Mouse (Mus musculus): ENCODE data around the gene Timmdc1.

Timmdc1 gene

GRCm38 (mm10) chr16:38466089-38466488 lies 56.4 kb downstream of the Timmdc1 start:
- no peak for DNase-seq (ENCODE audit: low read depth, low spot score)

- no peak for DNase-seq (ENCODE audit: low read depth, low spot score)
These were observed 59.2 kb downstream of the Timmdc1 start for GRCm38 (mm10) chr16:38463305-38463704.

GRCm38 (mm10) chr16:38462161-38462560 lies 60.3 kb downstream of the Timmdc1 start:
- no peak for DNase-seq (ENCODE audit: low read depth, low spot score)

- no peak for DNase-seq (ENCODE audit: low read depth, low spot score)
These were observed 60.7 kb downstream of the Timmdc1 start for GRCm38 (mm10) chr16:38461749-38462148.

GRCm38 (mm10) chr16:38459990-38460389 lies 62.5 kb downstream of the Timmdc1 start:
- no peak for DNase-seq (ENCODE audit: low read depth, low spot score)

GRCm38 (mm10) chr16:38458600-38459280 lies 63.7 kb downstream of the Timmdc1 start:
- DNase-seq (ENCODE audit: low read depth, low spot score), result peak; percentile 71

- no peak for DNase-seq (ENCODE audit: low read depth, low spot score)
These were observed 65.5 kb downstream of the Timmdc1 start for GRCm38 (mm10) chr16:38456812-38457567.

GRCm38 (mm10) chr16:38455511-38456418 lies 66.7 kb downstream of the Timmdc1 start, which contains the start of gene Cd80:
TSS of gene Cd80 (plus strand) at chr16:38455561.
- DNase-seq (ENCODE audit: low read depth, low spot score), result no peak

- no peak for DNase-seq (ENCODE audit: low read depth, low spot score)
These were observed 67.8 kb downstream of the Timmdc1 start for GRCm38 (mm10) chr16:38454533-38455254.

GRCm38 (mm10) chr16:38453952-38454351 lies 68.5 kb downstream of the Timmdc1 start:
- no peak for DNase-seq (ENCODE audit: low read depth, low spot score)

- DNase-seq (ENCODE audit: low read depth, low spot score), result no peak
These were observed 69.3 kb downstream of the Timmdc1 start for GRCm38 (mm10) chr16:38453203-38453553.

- DNase-seq (ENCODE audit: low read depth, low spot score), result peak; percentile 46
These were observed 69.8 kb downstream of the Timmdc1 start, which contains the start of gene Adprh for GRCm38 (mm10) chr16:38452442-38453202. TSS of gene Adprh (minus strand) at chr16:38452703.

- DNase-seq (ENCODE audit: low read depth, low spot score), result no peak
These were observed 70.8 kb downstream of the Timmdc1 start for GRCm38 (mm10) chr16:38451421-38452205.

- DNase-seq (ENCODE audit: low read depth, low spot score), result no peak
These were observed 71.8 kb downstream of the Timmdc1 start for GRCm38 (mm10) chr16:38450707-38451106.

GRCm38 (mm10) chr16:38448458-38448857 lies 74.0 kb downstream of the Timmdc1 start:
- DNase-seq (ENCODE audit: low read depth, low spot score), result no peak

Measured in ES-CJ7 (cell line).